In the genomic region with DNA sequence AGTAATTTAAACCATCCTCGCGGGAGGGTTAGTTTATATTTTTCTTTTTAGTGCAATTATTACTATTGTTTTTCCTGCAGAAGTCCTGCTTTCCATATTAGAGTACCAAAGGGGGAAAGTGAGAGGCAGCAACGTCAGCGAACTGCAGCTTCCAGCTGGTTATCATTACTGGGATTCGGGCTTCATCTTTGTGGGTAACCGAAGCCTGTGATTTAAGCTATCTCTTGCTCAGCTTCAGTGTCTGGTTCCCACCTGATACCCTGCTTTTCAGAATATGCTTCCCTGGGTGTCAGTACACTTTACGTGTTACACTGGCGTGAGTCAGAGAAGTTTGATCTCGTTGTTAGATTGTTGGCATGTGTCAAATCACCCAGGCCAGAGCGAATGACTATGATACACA, we compare ENCODE assay signal across 12 mouse cellular contexts.
"Had no signal": no experiment of that assay in that cellular context is flagged by ENCODE, and none has a peak within 500 bp of the region (broad histone marks: within the 10 kb centered on the region; RNA-seq: fewer than 3 reads in every experiment).

No protein-coding gene starts in this region.

- H3K9ac ChIP-seq: limb, embryonic 15.5 days; liver, embryonic 12.5 days; lung, embryonic 14.5 days; midbrain, embryonic 12.5 days; stomach, embryonic 15.5 days had no signal

- H3K9me3 ChIP-seq: limb, embryonic 15.5 days; liver, embryonic 12.5 days; midbrain, embryonic 12.5 days; stomach, embryonic 15.5 days had no signal

- H3K27ac ChIP-seq: left cerebral cortex, adult 2 months; limb, embryonic 15.5 days; liver, embryonic 12.5 days; midbrain, embryonic 12.5 days; stomach, embryonic 15.5 days had no signal

- H3K4me3 ChIP-seq: left cerebral cortex, adult 2 months; limb, embryonic 15.5 days; liver, embryonic 12.5 days; megakaryocyte, embryonic 14.5 days; midbrain, embryonic 12.5 days; stomach, embryonic 15.5 days had no signal

- H3K4me1 ChIP-seq: liver, embryonic 12.5 days; stomach, embryonic 15.5 days had no signal

- H3K4me2 ChIP-seq: limb, embryonic 15.5 days; liver, embryonic 12.5 days; lung, embryonic 14.5 days; midbrain, embryonic 12.5 days; stomach, embryonic 15.5 days had no signal

- DNase-seq: kidney, postnatal 25 days; lung, embryonic 14.5 days; lung, postnatal 10 days; lung, postnatal 4 days; right cerebral cortex, postnatal 14 days; thymus, postnatal 4 days had no signal

- H3K36me3 ChIP-seq: limb, embryonic 15.5 days; liver, embryonic 12.5 days; midbrain, embryonic 12.5 days; stomach, embryonic 15.5 days had no signal

- ATAC-seq: liver, embryonic 12.5 days had no signal

- H3K27me3 ChIP-seq: limb, embryonic 15.5 days; liver, embryonic 12.5 days; midbrain, embryonic 12.5 days; stomach, embryonic 15.5 days had no signal
